Mouse (Mus musculus): ENCODE data around the gene Gjb1. TPM values are rescaled to one million over a fixed set of nuclear protein-coding genes. Genes with fewer than 3 reads are reported as not detected.

The Gjb1 gene
- total RNA-seq, 2 experiments from 2014 or later = not detected

- DNase-seq = peak; percentile 70
Measured at GRCm38 (mm10) chrX:101418946-101419724, 43.0 kb downstream of the Gjb1 start.

GRCm38 (mm10) chrX:101419725-101420699 is 43.8 kb downstream of the Gjb1 start:
- DNase-seq = peak; percentile 91

GRCm38 (mm10) chrX:101420700-101421095 is 44.5 kb downstream of the Gjb1 start, which contains the start of gene Zmym3:
Zmym3 (minus strand) TSS chrX:101420849.
- no peak for DNase-seq

GRCm38 (mm10) chrX:101423462-101423861 is 47.3 kb downstream of the Gjb1 start:
- DNase-seq = no peak

GRCm38 (mm10) chrX:101427774-101428173 is 51.6 kb downstream of the Gjb1 start:
- DNase-seq = peak; percentile 30

- DNase-seq = no peak
Measured at GRCm38 (mm10) chrX:101428785-101429141, 52.6 kb downstream of the Gjb1 start.

- DNase-seq = peak; percentile 84
Measured at GRCm38 (mm10) chrX:101429142-101429949, 53.2 kb downstream of the Gjb1 start, which contains the start of gene Nono. Nono (plus strand) TSS chrX:101429318.

GRCm38 (mm10) chrX:101429976-101430375 is 53.8 kb downstream of the Gjb1 start:
- no peak for DNase-seq

Other genes with a start within 250 kb of the Gjb1 start
- 10 to 100 TPM; 59.2 to 62.9 TPM for gene Snx12, start 153.8 kb upstream of the Gjb1 start, total RNA-seq (2021)
- 10 to 100 TPM; 23.2 to 26.7 TPM for gene Foxo4, start 121.8 kb upstream of the Gjb1 start, total RNA-seq (2021)
- 1 to 10 TPM in 1 of 2 experiments, under 1 TPM in 1; 0.76 to 1.1 TPM for gene Gm614, start 112.4 kb upstream of the Gjb1 start, total RNA-seq (2021)
- 10 to 100 TPM; 12.5 to 17.3 TPM for gene Il2rg, start 108.1 kb upstream of the Gjb1 start, total RNA-seq (2021)
- not detected for gene Gm20489, start 107.4 kb upstream of the Gjb1 start, total RNA-seq (2021)
- gene Med12, start 102.3 kb upstream of the Gjb1 start, total RNA-seq (2021) = 10 to 100 TPM; 27.3 to 28.0 TPM
- gene Nlgn3, start 77.2 kb upstream of the Gjb1 start, total RNA-seq (2021) = 1 to 10 TPM; 1.6 to 2.7 TPM
- gene Zmym3, start 44.5 kb downstream of the Gjb1 start, total RNA-seq (2021) = 10 to 100 TPM; 39.4 to 40.3 TPM
- 100 to 1,000 TPM; 177 to 191 TPM for gene Nono, start 52.9 kb downstream of the Gjb1 start, total RNA-seq (2021)
- 100 to 1,000 TPM; 157 to 185 TPM for gene Itgb1bp2, start 72.7 kb downstream of the Gjb1 start, total RNA-seq (2021)
- 10 to 100 TPM; 23.0 to 25.2 TPM for gene Taf1, start 156.4 kb downstream of the Gjb1 start, total RNA-seq (2021)

Data from heart, postnatal 4 days (tissue).